Mouse (Mus musculus) left cerebral cortex, adult 11 months (tissue): ENCODE results near the gene Cdk14.
A peak's percentile ranks its signal among the peaks of the same experiment; 100 is the strongest.

Source experiments
- DNase-seq: peaks from one replicate; pipeline ENCODE4 v3.0.0; 2022; ENCODE audit warnings: low spot score

Gene Cdk14

DNA sequence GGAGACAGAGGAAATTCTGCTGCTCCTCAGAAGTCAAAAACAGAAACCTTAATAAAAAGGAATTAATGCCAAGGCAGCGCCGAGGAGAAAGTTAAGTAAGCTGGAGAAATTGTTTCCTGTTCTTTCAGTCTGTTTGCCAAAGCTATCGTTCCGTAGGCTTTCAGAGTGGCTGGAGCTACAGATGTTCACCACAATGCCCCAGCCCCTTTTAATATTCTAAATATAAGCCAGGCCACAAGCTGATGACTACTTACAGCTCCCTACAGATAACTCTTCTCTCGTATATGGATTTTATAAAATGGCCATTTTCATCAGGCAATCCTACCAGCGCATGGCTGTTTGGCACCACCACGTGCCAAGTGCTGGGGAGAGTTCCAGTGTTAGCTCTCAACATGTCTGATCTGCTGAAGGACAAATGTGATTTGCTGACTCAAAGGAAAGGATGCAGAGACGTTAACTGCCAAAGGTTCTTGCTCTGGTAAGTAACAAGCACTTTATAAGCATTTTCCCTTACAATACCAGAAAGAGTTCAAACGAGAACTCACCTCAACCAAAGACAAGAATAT, 106.8 kb downstream of the Cdk14 start:
- no peak for DNase-seq

DNA sequence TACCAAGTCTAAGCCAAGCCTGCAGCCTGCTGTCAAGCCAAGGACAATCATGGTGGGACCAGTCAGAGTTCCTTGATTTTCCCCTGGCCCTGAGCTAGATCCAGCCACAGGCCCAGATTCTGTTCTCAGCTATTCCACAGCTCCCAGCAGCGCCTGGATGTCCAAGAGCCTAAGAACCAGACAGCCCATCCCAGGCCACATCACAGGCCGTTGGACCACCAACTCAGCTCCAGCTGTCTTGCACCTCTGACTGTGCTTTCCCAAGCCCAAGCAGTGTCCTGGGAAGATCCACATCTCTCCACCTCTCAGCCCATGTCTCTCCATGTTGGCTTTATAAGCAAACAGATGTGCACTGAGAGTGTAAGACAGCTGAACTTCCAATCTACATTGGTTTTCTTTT, 114.8 kb downstream of the Cdk14 start:
- no peak for DNase-seq

DNA sequence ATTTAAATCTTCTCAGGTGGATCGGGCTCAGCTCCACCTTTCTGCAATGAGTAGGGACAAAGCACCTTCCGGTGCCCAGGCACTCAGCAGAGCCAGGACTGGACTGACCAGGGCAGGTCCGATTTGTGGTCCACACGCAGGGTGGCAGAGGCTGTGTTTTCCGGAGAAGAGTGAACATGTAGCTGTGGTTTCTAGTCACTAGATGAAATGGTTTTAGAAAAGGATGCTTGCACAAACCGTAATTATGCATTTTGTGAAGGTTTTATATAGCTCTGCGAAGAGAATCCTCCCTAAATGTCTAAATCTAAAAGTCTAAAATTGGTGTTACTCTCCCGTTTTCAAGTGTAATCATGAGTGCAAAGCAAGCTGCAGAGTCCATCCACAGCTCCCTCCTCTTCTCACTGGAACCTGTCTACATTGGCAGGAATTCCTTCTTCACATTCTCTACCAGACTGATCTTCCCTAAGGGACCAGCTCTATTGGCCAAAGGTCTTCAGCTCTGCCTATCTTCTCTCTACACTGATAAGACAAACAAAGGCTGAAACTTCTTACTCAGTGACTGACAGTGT, 116.9 kb downstream of the Cdk14 start:
- no peak for DNase-seq

DNA sequence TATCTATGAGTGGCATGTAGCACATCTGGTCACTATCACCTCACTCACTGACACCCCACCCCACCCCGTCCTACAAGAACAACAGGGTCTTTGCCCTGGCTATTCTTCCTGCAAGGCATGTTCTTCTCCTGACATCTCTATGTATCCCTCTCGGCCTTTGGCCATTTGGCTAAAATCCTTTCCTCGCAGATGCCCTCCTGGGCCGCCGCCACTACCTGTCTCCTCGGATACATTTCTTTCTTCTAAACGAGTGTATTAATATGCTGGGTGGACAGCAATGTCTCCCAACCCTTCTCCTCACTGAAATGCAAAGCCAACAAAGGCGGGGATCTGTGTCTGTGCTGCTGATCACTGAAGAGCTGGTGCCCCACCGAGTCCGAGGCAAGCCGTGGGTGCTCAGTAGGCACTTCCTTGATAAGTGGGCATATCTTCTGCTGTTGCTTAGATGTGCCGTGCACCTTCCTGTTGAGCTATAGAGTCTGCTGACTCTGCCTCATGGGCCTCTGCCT, 118.5 kb downstream of the Cdk14 start:
- no peak for DNase-seq

DNA sequence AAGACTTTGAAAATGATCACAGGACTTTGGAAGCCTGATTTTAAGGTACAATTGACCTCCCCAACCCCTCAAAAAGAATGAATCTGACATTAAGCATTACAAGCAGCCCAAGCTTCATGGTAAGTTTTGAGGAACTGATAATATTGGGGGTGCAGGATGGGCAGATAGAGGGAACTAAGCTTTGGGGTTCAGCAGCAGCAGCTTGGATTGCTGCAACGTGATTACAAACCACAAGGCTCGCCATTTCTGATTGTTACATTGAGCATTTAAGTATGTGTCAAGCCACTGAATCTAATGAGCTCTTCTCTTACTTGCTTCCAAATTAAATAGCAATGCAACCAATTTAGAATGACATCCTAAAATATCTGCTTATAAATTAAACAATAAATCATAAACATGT, 119.1 kb downstream of the Cdk14 start:
- no peak for DNase-seq

DNA sequence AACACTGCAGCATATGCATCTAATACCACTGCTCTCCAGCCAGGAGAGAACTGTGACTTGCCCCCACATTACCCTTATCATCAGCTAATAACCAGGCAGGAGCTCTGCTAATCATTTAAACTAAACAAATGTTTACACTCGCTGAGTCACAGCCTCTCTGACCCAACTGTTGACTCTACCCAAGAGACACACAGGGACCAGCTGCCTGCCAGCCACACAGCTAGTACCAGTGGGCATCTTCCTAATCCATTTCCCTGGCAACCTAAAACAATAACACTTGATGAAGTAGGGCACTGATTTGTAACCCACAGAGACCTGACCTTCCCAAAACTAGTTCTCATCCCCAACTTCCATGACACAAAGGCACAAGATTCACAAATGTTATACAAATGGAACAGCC, 119.8 kb downstream of the Cdk14 start:
- DNase-seq = no peak

DNA sequence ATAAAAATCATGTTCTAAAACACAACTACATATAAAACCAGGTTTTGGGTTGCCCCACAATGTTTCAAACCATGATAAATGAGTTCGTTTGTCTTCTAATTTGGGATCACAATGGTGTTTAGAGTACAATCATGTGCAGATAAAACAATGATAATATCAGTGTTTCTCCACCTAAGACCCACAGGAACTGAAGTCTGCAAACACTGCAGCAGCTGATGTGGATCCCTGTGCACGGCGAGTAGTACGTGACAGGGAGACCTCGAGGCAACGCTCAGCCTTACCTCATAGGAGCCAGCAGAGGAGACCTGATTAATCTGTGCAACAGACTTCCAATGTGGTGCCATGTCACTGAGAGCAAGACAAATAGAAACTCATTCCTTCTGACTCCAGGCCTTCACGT, 122.9 kb downstream of the Cdk14 start:
- no peak for DNase-seq

DNA sequence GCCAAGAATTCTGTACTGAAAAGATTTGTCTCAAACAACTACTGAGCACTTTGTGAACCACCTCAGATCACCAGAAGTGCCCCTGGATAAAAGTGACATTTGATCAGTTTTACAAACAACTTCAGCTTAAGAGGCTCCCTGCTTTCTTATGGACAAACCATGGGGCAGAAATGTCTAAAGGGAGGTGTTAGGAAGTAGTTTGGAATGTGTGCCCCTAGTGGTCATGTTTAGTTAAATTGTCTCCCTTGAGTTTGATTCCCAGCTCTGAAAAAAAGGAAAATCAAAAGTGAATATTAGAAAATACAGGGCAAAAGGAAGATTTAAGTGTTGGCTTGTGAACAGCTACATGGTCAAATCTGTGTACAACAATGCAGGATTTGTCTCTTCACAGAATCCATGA, 123.3 kb downstream of the Cdk14 start:
- DNase-seq = no peak

DNA sequence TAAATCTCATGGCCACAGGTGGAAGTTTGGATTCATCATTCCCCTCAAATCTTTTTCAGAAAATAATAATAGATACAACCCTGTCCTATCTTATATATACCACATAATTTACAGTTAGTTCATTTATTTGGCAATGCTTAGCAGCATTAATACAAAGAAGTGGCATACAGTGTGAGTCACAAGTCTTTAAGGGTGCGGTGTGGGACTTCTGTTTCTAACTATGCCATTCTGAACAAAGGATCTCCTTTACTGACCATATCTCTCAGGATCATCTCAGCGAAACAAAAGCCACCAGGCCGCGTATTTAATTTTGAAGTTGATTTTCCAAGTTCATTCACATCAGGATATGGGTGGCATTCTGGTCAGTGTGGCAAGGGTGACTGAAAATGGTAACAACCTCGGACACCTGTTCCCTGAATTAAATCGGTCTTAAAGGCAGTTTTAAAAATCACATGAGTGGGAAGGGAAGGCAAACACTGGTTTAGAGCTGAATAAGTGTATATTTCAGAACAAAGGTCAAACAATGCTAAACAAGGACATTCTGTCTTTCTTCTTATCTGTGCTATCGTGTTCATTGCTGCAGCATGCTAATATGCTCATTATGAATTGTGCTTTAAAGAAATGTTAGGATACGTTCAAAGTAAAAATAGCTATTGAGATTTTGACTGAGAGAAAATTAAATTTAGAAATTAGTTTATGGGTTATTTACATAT, 127.1 kb downstream of the Cdk14 start:
- no peak for DNase-seq

DNA sequence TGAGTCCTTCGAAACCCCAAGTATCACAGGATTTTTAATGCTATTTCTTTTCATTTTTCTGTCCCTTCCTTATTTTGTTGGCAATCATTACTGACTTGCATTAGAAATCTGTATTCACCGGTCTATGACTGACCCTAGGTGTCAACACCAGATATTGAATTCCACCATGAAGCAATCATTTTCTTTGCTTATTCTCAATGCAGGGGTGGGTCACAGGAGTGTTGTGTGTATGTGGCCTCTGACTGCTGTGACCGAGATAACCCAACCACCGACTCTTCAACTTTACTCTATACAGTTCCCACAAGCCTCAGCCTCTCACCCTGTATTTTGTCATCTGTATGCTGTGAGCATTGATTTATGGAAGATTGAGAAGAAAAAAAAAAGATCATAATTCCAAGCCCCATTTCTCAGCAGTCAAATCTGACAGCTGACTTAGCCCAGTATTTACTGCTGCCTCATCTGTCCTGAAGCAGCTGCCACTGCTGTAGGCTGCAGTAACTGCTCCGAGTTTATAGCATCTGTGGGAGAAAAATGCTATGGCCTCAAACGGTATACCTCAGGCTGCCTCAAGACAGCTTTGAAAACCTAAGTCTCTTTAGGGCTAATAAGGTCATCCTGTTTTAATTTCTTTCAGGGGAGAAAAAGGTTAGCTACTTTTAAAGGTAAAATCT, 128.7 kb downstream of the Cdk14 start:
- no peak for DNase-seq

DNA sequence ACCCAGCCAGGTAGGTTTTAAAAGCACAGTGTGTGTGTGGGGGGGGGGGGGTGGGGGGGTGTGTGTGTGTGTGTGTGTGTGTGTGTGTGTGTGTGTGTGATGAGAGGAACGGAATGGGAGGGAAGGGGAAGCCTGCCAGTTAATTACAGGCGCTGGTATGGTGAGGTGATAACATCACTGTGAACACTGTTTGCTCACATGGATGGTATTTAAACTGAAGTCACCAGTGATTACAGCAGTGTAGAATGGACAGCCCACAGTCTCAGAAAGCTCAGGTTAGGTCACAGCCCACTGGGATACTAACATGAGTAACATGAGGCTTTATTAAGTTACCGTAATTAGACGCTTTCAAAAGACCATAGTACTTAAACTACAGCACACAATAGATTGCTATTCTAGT, 129.4 kb downstream of the Cdk14 start:
- no peak for DNase-seq

DNA sequence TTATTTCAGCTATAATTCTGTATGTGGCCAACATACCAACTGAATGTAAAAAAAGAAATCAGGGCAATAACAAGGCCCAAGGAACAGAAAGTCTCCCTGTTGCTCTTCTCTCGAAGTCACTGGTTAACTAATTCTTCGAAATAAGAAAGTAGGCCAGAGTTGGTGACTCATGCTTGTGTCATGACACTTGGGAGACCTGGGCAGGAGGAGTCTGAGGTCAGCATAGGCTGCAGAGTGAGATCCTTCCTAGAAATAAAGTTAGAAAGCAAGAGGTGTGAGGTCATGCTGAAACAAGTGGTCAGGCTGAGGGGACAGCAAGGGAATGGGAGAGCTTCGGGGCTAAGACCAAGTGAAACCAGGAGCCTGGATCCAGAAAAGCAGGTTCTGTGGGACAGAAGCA, 134.2 kb downstream of the Cdk14 start:
- DNase-seq = no peak

DNA sequence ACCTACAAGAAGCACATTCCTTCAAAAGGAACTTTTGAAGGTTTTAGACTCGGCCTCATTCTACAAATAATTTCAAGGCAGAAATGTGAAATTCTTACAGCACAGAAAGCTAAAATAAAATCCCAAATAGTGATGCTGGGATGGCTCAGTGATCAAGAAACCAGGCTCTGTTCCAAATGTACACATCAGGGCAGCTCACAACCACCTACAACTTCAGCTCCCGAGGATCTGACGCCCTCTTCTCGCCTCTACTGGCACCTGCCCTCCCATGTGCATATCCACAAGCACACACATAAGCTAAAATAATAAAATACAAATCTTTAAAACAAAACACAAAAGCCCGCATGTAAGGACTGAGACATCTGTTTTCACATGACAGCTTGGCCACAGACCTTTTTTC, 135.6 kb downstream of the Cdk14 start:
- DNase-seq = no peak

DNA sequence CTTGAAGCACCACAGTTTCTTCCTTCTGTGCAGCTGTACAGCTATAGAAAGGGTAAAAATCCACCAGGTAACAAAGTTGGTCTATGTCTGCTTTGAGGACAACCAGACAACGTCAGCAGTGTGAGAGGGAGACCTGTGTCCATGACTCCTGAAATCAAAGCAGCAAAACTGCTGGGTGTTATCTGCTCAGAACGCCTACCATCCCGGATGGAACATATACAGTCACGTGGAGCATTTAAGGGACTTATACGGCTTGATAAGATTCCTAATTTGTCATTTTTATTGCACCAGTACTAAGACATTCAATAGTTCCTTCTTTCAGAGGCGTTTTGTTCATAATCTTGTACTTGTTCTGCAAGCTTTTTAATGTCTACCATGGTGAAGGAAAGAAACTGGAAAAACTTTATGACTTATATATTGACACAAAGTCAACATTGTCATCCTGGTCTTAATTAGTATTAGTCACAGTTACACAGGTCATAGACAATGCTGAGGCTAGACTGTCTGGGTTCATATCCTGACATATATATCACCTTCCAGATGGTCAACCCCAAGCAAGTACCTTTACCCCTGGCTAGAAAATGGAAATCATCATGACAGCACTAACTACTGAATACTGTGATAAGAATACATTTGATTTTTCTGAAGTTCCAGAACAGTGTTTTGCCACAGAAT, 136.2 kb downstream of the Cdk14 start:
- no peak for DNase-seq

DNA sequence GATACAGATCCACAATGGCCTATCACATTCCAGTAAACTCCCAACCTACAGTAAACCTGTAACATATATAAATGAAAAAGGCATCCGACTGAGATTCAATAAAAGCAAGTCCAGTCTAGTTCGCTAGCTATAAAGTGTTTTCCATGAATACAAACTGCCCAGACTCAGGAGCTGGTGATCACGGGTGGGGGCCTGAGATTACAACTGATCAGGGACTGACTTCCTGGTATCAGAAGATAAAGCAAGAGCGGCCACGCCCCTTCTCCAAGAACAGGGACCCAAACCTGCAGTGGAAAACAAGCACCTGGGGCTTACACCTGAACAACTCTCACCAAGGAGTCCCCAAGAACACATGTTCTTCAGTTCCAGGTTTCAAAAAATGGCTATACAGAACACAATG, 137.7 kb downstream of the Cdk14 start:
- DNase-seq = no peak

DNA sequence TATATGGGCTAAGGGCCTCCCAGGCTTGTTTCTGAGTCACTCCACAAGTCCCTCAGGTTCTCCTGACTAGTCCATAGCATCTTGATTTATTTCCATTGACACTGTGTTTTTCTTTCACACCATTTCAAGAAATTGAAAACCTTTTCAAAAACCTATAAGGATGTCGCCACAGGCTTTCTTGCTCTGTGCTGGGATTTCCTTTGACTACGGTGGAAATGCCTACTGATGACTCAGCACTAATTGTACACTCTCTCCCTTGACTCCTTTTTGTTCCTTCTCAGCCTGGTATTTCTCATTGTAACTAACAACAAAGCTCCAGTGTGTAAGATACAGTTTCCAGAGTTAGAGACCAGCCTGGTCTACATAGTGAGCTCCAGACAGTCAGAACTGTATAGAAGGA, 144.8 kb downstream of the Cdk14 start:
- DNase-seq = no peak

DNA sequence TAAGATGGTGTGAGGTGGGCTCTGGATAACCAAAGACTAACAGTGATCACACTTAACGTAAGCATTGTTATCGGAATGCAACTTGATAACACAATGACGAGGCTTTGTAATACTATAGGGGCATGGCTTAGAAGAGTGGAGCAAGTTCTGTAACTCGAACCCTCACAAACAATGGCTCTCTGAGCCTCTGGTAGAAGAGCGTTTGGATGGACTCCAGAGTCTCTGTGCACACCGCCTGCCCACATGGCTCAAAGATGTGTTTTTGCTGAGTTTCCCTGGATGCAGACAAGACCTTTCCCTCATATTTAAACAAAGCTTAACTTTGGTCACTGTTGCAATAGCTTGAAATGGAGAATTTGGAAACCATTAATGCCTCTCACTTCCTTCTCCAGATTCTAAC, 145.8 kb downstream of the Cdk14 start:
- DNase-seq = no peak

DNA sequence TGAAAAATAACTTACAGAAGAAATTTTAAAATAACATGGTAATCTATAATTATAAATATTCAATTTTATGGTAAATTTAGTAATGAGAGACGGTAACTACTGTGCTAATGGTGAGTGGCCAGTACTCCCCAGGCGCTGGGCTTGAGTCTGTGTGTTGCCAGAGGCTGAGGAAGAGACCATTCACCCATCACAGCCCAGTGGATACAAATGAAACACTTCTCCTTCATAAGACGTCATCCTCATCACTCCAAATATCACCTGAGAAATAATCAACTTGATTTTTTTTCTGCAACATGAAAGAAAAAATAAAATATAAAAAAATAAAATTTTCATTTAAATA, 153.4 kb downstream of the Cdk14 start:
- no peak for DNase-seq

DNA sequence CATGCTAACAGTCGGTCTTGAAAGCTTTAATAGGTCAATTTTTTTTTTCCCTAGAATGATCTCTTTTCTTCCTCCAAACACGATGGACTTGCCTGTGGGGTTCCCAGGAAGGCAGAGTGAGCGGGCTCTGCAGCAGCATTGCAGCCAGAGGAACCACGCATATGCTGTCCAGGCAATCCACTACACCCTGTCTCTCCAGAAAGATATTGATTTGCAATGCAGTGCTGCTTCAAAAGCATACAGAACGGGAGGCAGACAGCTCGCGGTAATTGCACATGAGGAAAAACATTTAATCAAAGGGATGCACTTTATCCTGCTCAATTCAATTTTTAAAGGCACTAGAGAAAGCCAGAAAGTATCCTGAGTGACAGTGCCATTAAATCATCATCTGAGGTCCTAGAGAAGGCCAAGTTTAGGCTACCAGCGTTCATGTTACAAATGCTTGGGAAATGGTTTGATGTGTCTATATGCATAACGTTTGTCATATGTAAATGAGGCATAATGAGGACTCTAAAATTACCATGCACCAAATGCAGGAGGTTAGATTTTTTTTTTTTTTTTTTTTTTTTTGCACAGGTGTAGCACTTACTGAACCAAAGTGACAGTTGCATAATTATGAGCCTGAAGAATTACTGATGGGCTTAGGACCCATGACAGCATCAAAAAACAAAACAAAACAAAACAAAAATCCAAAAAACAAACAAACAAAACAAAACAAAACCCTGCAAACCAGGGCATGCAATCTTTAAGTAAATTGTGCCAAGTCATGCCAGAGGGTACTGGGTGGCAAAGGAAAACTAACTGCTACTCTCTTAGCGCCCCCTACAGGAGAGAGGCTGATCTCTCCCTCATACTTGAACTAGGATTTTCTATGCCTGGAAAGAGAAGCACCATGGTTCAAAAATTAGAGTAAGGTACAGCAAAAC, 154.0 kb downstream of the Cdk14 start:
- DNase-seq = peak; percentile 82

DNA sequence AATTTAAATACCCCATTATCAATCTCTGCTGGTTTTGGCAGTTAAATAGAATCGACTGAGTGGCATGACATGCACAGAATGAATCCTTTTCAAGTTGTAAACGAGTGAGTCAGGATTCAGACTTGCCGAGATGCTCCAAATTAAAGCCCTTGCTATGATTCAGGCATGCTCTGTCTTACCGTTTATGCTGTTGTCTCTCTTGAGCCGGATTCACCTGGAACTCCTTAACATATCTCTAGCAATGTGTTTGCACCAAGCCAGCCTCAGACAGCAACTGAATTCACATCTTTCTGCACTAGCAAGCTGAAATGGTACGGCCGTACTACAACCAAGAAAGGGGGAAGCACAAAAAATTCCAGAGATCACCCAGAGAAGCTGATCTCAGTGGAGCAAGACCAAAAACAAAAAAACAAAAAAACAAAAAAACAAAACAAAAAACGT, 154.7 kb downstream of the Cdk14 start:
- no peak for DNase-seq

DNA sequence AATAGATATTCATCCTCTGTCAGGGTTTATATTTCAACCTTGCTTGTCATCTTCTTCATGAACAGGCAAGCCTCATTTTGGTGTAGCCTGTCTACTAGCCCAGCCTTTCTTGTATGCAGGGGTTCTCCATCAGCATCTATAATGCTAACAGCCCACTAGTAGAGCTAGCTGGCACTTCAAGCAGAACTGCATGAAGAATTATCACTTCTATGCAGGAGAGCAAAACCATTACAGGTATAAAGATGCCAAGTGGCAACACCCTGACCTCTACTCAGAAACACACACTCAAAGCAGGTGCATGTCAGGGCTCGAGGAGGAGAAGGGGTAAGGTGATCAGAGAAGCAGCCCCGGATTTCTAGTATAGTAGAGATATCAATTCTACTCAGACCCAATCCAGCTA, 155.4 kb downstream of the Cdk14 start:
- no peak for DNase-seq
